Mouse (Mus musculus) E14TG2a.4 (cell line): ENCODE data around the gene Kif13a.

Experiments
- CTCF ChIP-seq: conservative IDR thresholded peaks from 2 replicates; pipeline ENCODE4 v1.5.1; 2014; ENCODE audit warnings: low read length
- NANOG ChIP-seq: IDR thresholded peaks from 2 replicates; pipeline ENCODE4 v1.6.1; 2014; ENCODE audit warnings: borderline replicate concordance, low read length, mixed read lengths
- POU5F1 ChIP-seq: IDR thresholded peaks from 2 replicates; pipeline ENCODE4 v1.6.1; 2014; ENCODE audit warnings: low read length, borderline replicate concordance

- TF ChIP-seq POU5F1, result no peak
- TF ChIP-seq CTCF, result no peak
- no peak for TF ChIP-seq NANOG
Observed at GRCm38 (mm10) chr13:46930659-46931046, 986 bp upstream of the Kif13a start.
